9 mouse cellular contexts compared by ENCODE assay signal in the genomic region with DNA sequence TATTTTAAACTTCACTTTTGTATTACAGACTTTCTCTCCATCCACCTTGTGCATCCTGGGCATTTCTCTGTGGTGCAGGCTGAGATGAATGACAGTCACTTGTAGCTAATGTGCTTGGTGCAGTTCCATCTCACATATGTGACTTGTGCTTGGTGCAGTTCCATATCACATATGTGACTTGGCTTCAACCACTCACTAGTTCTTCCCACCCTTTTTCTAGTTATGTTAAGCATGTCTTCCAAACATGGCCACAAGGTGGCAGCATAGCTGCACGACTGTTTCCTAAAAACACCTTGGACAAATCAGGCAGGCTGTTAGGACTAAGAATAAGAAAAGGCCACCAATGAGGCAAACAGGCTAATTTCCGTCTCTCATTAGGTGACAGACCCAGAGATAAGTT. TPM values are rescaled to one million over a fixed set of nuclear protein-coding genes. Genes with fewer than 3 reads are reported as not detected.
DNase-seq lines count a peak whose midpoint lies in the region; ATAC-seq and TF ChIP-seq lines count a peak whose summit lies in the region.
"Had no signal": no experiment of that assay in that cellular context is flagged by ENCODE, and none has a peak within 500 bp of the region (broad histone marks: within the 10 kb centered on the region; RNA-seq: fewer than 3 reads in every experiment).

No protein-coding gene starts in this region.

- intact Hi-C loops in left cerebral cortex, postnatal 36 days (cut with DNase I), result loop anchor here (2.0 to 10.0 kb wide), 4 partner anchors 103 to 587 kb away; no protein-coding TSS in a partner anchor

- H3K36me3 ChIP-seq in heart, embryonic 11.5 days (ENCODE audit: control insufficient read depth, insufficient read depth, low read length), result no peaks in the 10 kb centered on the region
- no peaks in the 10 kb centered on the region for H3K36me3 ChIP-seq in kidney, adult 2 months (ENCODE audit: control insufficient read depth, insufficient read depth, low read length)
- no peaks in the 10 kb centered on the region for H3K36me3 ChIP-seq in midbrain, embryonic 15.5 days (replicated peaks)
- H3K36me3 ChIP-seq: neural tube, embryonic 12.5 days had no signal

- DNase-seq in heart, adult 18-20 months, result peak; percentile 78 to 93
- DNase-seq in cerebellum, postnatal 14 days, result peak; percentile 91 to 93
- DNase-seq in frontal cortex, postnatal 36 days (ENCODE audit: low spot score in 2 of 2), result peak; percentile 82 to 91
- DNase-seq in kidney, adult 2 months, result peak; percentile 90
- DNase-seq in left cerebral cortex, postnatal 36 days (ENCODE audit: low spot score in 2 of 2), result peak; percentile 74 to 82
- peak; percentile 64 to 81 for DNase-seq in spleen, postnatal 10 days (ENCODE audit: low spot score in 2 of 2)

- H3K9me3 ChIP-seq in heart, embryonic 11.5 days (replicated peaks; ENCODE audit: control insufficient read depth, low read length), result no peaks in the 10 kb centered on the region
- no peaks in the 10 kb centered on the region for H3K9me3 ChIP-seq in midbrain, embryonic 15.5 days
- H3K9me3 ChIP-seq: neural tube, embryonic 12.5 days had no signal

- TF ChIP-seq CTCF in kidney, adult 2 months (conservative IDR thresholded peaks at IDR 0.05; ENCODE audit: insufficient read depth, insufficient read length, low read depth, low read length), result peak; percentile 70

- no peak for ATAC-seq in heart, embryonic 11.5 days (replicated peaks; ENCODE audit: insufficient number of reproducible peaks, low FRiP score, low TSS enrichment)
- ATAC-seq in midbrain, embryonic 15.5 days (replicated peaks), result peak; percentile 78

- no peaks in the 10 kb centered on the region; the same call in 1 of the 2 replicates for H3K4me1 ChIP-seq in heart, embryonic 11.5 days (ENCODE audit: control insufficient read depth, insufficient read depth, low read length)
- no peaks in the 10 kb centered on the region; the same call in 1 of the 2 replicates for H3K4me1 ChIP-seq in kidney, adult 2 months (ENCODE audit: control insufficient read depth, insufficient read depth, low read length)
- no peaks in the 10 kb centered on the region for H3K4me1 ChIP-seq in midbrain, embryonic 15.5 days
- H3K4me1 ChIP-seq: neural tube, embryonic 12.5 days had no signal

- 3% methylated on average over 2 of the region's 2 CpGs for WGBS in heart, embryonic 11.5 days (ENCODE audit: insufficient replicate concordance)
- 1% methylated on average over 2 of the region's 2 CpGs for WGBS in kidney, adult 2 months
- WGBS in midbrain, embryonic 15.5 days, result 4% methylated on average over 2 of the region's 2 CpGs

- no peak for TF ChIP-seq POLR2A in kidney, adult 2 months (IDR thresholded peaks at IDR 0.05; ENCODE audit: low read depth, low read length)

- no peaks in the 10 kb centered on the region for H3K27me3 ChIP-seq in heart, embryonic 11.5 days (ENCODE audit: control insufficient read depth, insufficient read depth, low read length)
- H3K27me3 ChIP-seq in kidney, adult 2 months (replicated peaks; ENCODE audit: control insufficient read depth, insufficient read depth, low read length), result no peaks in the 10 kb centered on the region
- no peaks in the 10 kb centered on the region for H3K27me3 ChIP-seq in midbrain, embryonic 15.5 days (replicated peaks)
- H3K27me3 ChIP-seq: neural tube, embryonic 12.5 days had no signal

- no peak overlapping the region for H3K27ac ChIP-seq in heart, embryonic 11.5 days (ENCODE audit: low read depth, low read length)
- no peak overlapping the region for H3K27ac ChIP-seq in kidney, adult 2 months (ENCODE audit: insufficient read depth, low read depth, low read length)
- no peak overlapping the region for H3K27ac ChIP-seq in midbrain, embryonic 15.5 days
- H3K27ac ChIP-seq: neural tube, embryonic 12.5 days had no signal

- H3K4me2 ChIP-seq in heart, embryonic 11.5 days, result no peak overlapping the region
- no peak overlapping the region for H3K4me2 ChIP-seq in midbrain, embryonic 15.5 days
- H3K4me2 ChIP-seq: neural tube, embryonic 12.5 days had no signal

- H3K9ac ChIP-seq in heart, embryonic 11.5 days (ENCODE audit: low read depth, low read length), result no peak overlapping the region
- H3K9ac ChIP-seq in midbrain, embryonic 15.5 days, result no peak overlapping the region
- H3K9ac ChIP-seq: neural tube, embryonic 12.5 days had no signal

- H3K4me3 ChIP-seq in heart, embryonic 11.5 days (ENCODE audit: low read depth, low read length), result no peak overlapping the region
- H3K4me3 ChIP-seq in kidney, adult 2 months (ENCODE audit: insufficient read depth, low read depth, low read length), result no peak overlapping the region
- H3K4me3 ChIP-seq in midbrain, embryonic 15.5 days, result no peak overlapping the region
- H3K4me3 ChIP-seq: neural tube, embryonic 12.5 days had no signal

RNA-seq across cellular contexts. Expression of a gene that starts 13.6 kb away (rescaled TPM):
- under 1 TPM in 1 of 2 experiments, not detected in 1; 0.28 TPM for total RNA-seq in heart, adult 18-20 months (2021)
- polyA plus RNA-seq in heart, embryonic 11.5 days (2014; fragmentation: Nextera tagmentation; extraction: Ambion mirVana), result not detected in 2 replicates
- 884 and 1,011 TPM in 2 replicates for polyA plus RNA-seq in kidney, adult 2 months (2012; rRNA removed)
- under 1 TPM in 1 of 2 experiments, not detected in 1; 0.15 TPM for total RNA-seq in left cerebral cortex, postnatal 36 days (2021)
- 0.23 and 0.32 TPM in 2 replicates for polyA plus RNA-seq in midbrain, embryonic 15.5 days (2015; fragmentation: Nextera tagmentation; extraction: Ambion mirVana)

RNA-seq across cellular contexts. Expression of a gene that starts 14.7 kb away (rescaled TPM):
- total RNA-seq in heart, adult 18-20 months (2021), result 100 to 1,000 TPM; 189 to 209 TPM
- polyA plus RNA-seq in heart, embryonic 11.5 days (2014; fragmentation: Nextera tagmentation; extraction: Ambion mirVana), result 32.7 and 40.0 TPM in 2 replicates
- polyA plus RNA-seq in kidney, adult 2 months (2012; rRNA removed), result 104 and 109 TPM in 2 replicates
- 1 to 10 TPM; 3.6 to 3.8 TPM for total RNA-seq in left cerebral cortex, postnatal 36 days (2021)
- 9.5 and 9.8 TPM in 2 replicates for polyA plus RNA-seq in midbrain, embryonic 15.5 days (2015; fragmentation: Nextera tagmentation; extraction: Ambion mirVana)

RNA-seq across cellular contexts. Expression of a gene that starts 40.4 kb away (rescaled TPM):
- not detected for total RNA-seq in heart, adult 18-20 months (2021)
- polyA plus RNA-seq in heart, embryonic 11.5 days (2014; fragmentation: Nextera tagmentation; extraction: Ambion mirVana), result not detected in 2 replicates
- 438 and 863 TPM in 2 replicates for polyA plus RNA-seq in kidney, adult 2 months (2012; rRNA removed)
- total RNA-seq in left cerebral cortex, postnatal 36 days (2021), result not detected
- polyA plus RNA-seq in midbrain, embryonic 15.5 days (2015; fragmentation: Nextera tagmentation; extraction: Ambion mirVana), result not detected in 2 replicates
- polyA plus RNA-seq: neural tube, embryonic 12.5 days had no signal

Comparison
In these comparisons a context has a peak if more than half of its experiments do, and no peak if none do; other contexts are left out.
1. RNA of a gene that starts 13.6 kb away (polyA plus RNA-seq): 884 to 1,011 TPM in kidney, adult 2 months; 0.23 to 0.32 TPM in midbrain, embryonic 15.5 days and not detected in heart, embryonic 11.5 days; every median in the first group is over 100 times any median in the second.
2. RNA of a gene that starts 40.4 kb away (polyA plus RNA-seq): 438 to 863 TPM in kidney, adult 2 months; not detected in heart, embryonic 11.5 days and not detected in midbrain, embryonic 15.5 days; every median in the first group is over 100 times any median in the second.
3. Peak in every context shown above with its lines, with median percentiles within 50 percentile points of each other: DNase-seq.